Mouse (Mus musculus): ENCODE data around the gene Tmco1.
"Not testable (repeated sequence)": the region's sequence is repeated elsewhere in the genome, so short reads cannot be mapped to it uniquely, and the experiment has no call there.

Gene Tmco1

GRCm38 (mm10) chr1:167331106-167331505, 22.9 kb downstream of the Tmco1 start:
- DNase-seq (ENCODE audit: extremely low read depth, low read depth, low spot score), result no peak

DNA sequence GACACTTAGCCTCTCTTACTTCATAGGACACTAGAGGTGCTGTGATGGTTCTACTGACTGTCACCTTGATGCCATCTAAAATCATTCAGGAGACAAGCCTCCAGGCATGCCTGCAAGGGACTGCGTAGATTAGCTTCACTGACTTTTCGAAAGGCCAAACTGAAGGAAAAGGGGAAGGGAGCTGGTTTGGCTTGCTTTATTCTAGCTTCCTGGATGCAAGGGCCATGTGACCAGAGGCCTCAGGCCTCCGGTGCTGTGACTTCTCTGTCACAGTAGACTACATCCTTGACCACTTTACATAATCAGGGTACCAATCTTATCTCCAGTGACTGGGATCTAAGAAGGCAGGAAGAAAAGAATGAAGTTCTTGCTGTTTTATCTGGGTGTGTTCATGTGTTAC, 28.2 kb downstream of the Tmco1 start:
- DNase-seq (ENCODE audit: extremely low read depth, low read depth, low spot score), result no peak

DNA sequence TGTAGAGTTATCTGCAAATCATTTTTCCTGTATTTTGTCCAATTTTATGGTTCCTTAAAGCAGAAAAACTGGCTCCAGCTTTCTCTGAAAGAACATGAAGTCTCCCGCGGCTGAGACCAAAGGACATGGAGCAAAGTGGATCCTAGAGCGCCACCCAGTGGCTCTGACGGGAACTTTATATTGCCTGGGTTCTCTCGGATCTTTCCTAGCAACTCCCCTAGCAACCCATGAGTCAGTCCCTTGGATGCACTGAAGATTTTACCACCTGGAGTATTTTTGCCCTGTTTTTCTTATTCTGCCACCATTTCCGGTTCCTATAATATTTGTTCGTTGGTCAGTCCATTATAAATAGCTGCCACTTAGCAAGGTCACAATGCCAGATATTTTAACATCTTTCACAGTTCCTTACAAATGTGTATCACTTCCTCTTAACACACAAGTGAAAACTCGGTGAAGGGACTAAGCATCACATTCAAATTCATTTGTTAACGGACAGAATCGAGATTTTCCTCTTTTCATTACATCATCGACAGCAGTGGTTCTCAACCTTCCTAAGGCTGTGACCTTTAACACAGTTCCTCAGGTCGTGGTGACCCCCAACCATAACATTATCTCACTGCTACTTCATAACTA, 29.4 kb downstream of the Tmco1 start:
- DNase-seq (ENCODE audit: extremely low read depth, low read depth, low spot score), result no peak

DNA sequence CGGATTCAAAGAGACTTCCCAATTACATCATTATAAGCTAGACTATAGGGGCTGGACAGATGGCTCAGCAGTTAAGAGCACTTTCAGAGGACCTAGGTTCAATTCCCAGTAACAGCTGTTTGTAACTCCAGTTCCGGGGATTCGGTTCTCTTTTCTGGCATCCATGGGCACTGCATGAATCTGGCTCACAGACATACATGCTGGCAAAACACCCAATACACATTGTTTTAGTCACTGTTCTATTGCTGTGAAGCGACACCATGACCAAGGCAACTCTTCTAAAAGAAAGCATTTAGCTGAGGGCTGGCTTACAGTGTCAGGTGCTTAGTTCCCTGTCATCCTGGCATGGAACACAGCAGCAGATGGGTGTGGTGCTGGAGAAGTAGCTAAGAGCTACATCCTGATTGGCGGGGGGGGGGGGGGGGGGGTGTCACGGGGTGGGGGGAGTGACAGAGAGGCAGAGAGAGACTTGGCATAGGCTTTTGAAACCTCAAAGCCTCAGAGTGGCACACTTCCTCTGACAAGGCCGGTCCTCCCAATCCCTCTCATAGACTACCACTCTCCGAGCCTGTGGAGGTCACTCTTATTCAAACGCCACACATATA, 31.1 kb downstream of the Tmco1 start:
- no peak for DNase-seq (ENCODE audit: extremely low read depth, low read depth, low spot score)

GRCm38 (mm10) chr1:167340111-167340787, 32.1 kb downstream of the Tmco1 start:
- DNase-seq (ENCODE audit: extremely low read depth, low read depth, low spot score), result no peak

DNA sequence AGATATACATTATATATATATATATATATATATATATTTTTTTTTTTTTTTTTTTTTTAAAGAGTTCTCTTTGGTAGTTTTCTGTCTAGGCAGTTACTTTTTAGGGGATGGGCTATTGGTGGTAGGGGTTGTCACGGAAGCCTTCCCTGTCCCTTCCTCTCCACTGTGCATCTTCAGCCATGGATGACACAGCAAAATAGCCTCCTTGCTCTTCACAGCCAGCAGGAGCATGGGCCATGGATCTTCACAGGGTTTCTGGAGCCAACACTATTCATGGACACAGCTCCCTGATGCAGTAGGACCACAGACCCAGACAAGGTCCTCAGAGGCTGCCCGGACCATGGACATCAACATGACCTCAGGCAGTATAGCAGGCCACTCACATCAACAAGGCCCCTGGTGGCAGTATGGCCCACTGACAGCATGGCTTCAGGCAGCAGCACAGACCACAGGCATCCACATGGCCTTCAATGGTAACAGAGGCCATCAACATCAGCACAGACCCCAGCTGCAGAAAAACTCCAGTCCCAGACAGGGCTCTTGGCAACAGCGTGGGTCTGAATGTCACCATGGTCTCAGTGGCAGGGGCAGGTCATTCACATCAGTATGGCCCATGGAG, 32.8 kb downstream of the Tmco1 start:
- no peak for DNase-seq (ENCODE audit: extremely low read depth, low read depth, low spot score)

DNA sequence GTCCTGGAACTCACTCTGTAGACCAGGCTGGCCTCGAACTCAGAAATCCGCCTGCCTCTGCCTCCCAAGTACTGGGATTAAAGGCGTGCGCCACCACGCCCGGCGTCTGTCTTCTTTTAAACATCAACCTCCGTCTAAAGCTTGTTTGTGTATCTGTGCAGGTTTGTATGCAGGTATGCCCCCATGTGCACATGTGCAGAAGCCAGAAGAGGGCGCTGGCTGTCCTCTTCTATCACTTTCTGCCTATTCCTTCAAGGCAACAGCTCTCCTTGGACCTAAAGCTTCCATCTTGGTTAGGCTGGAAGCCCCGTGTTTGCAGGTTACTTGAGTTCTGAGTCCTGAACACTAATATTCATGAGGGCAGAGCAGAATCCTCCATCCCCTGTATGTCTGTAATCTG, 34.7 kb downstream of the Tmco1 start:
- DNase-seq (ENCODE audit: extremely low read depth, low read depth, low spot score), result no peak

GRCm38 (mm10) chr1:167345994-167346520, 37.9 kb downstream of the Tmco1 start:
- DNase-seq (ENCODE audit: extremely low read depth, low read depth, low spot score), result not testable (repeated sequence)

GRCm38 (mm10) chr1:167349206-167349605, 41.0 kb downstream of the Tmco1 start:
- not testable (repeated sequence) for DNase-seq (ENCODE audit: extremely low read depth, low read depth, low spot score)

- peak; percentile 75 for DNase-seq (ENCODE audit: extremely low read depth, low read depth, low spot score)
Observed at GRCm38 (mm10) chr1:167349815-167350596, 41.8 kb downstream of the Tmco1 start, which contains the start of gene Aldh9a1. Aldh9a1 (plus strand) TSS chr1:167349991.

GRCm38 (mm10) chr1:167350597-167351415, 42.6 kb downstream of the Tmco1 start:
- DNase-seq (ENCODE audit: extremely low read depth, low read depth, low spot score), result no peak

DNA sequence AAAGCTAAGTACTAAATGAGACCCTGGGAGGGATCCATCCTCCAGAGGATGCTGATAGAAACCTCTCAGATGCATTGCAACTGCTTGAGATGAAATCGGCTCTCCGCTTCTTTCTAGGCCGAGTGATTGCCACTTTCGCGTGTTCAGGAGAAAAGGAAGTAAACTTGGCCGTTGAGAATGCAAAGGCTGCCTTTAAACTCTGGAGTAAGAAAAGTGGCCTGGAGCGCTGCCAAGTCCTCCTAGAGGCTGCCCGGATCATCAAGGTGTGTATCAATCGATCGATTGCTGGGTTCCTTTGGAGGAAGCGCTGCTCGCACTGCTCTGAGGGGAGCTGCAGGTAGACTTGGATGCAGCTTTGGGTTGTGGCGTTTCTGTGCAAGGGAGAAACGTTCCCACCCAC, 44.2 kb downstream of the Tmco1 start:
- DNase-seq (ENCODE audit: extremely low read depth, low read depth, low spot score), result no peak

GRCm38 (mm10) chr1:167357387-167357786, 49.2 kb downstream of the Tmco1 start:
- no peak for DNase-seq (ENCODE audit: extremely low read depth, low read depth, low spot score)

DNA sequence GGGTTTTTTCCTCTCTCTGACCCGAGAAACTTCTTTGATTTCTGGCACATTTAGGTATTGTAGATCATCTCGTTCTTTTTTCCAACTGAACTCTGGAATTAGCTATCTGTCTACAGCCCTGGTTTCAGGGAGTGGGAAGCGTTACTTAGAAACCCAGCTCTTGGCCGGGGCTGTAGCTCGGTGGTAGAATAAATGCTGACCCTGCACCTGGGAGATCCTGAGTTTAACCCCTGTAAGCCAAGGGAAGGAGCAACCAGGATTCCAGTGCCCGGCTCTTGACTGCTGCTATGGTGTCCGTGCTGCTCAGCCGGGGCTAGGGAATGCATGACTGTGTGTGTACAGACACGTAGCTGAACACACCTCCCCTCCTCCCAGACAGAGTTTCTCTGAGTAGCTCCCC, 50.6 kb downstream of the Tmco1 start:
- no peak for DNase-seq (ENCODE audit: extremely low read depth, low read depth, low spot score)

GRCm38 (mm10) chr1:167360268-167360667, 52.1 kb downstream of the Tmco1 start:
- no peak for DNase-seq (ENCODE audit: extremely low read depth, low read depth, low spot score)

GRCm38 (mm10) chr1:167362819-167363218, 54.6 kb downstream of the Tmco1 start:
- DNase-seq (ENCODE audit: extremely low read depth, low read depth, low spot score), result no peak

GRCm38 (mm10) chr1:167363322-167363721, 55.1 kb downstream of the Tmco1 start:
- no peak for DNase-seq (ENCODE audit: extremely low read depth, low read depth, low spot score)

GRCm38 (mm10) chr1:167365808-167366207, 57.6 kb downstream of the Tmco1 start:
- no peak for DNase-seq (ENCODE audit: extremely low read depth, low read depth, low spot score)

DNA sequence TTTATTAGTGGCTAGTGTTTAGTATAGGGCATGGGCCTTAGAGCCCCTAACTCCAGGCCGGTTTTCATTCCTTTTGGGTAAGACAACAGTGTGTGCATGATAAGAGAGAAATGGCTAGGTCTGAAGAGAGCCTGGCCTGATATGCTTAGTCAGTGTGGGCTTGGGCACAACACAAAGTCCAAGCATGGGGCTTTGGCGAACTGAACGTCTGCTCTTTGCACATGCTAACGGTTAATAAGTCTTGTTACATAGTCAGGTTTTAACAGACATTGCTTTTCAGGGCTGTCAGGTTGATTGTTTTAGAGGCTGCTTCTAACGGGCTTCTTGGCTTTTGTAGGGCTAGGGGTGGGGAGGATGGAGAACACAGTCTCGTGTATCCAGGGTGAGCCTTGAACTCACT, 58.4 kb downstream of the Tmco1 start:
- no peak for DNase-seq (ENCODE audit: extremely low read depth, low read depth, low spot score)

DNA sequence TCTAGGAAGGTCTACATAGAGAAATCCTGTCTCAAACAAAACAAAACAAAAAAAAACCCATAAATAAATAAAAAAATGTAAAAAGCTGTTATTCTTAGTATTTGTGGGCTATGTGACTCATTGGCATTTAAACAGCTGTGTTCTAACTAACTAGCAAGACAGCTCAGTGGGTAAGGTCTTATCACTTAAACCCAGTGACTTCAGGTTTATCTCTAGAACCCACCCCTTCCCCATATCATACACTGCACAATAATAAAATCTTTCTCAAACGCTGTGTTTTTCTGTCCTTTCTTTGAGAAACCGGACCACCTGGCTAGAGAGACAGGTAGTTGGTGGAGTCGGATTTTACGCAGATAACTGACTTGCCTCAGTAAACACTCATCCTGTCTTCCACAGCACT, 59.8 kb downstream of the Tmco1 start:
- DNase-seq (ENCODE audit: extremely low read depth, low read depth, low spot score), result no peak
